ENCODE assay signal across 7 mouse cellular contexts in genomic region chr10:75882433-75883231, GRCm38 (mm10). TPM values are rescaled to one million over a fixed set of nuclear protein-coding genes. Genes with fewer than 3 reads are reported as not detected.
DNase-seq lines count a peak whose midpoint lies in the region; ATAC-seq and TF ChIP-seq lines count a peak whose summit lies in the region.

No protein-coding gene starts in this region.

- no peaks in the 10 kb centered on the region for H3K9me3 ChIP-seq in forebrain, embryonic 14.5 days (replicated peaks; ENCODE audit: control insufficient read depth, low read length)
- no peaks in the 10 kb centered on the region for H3K9me3 ChIP-seq in liver, embryonic 11.5 days (ENCODE audit: control insufficient read depth, low read length)

- peak overlapping the region; percentile 59; the same call in 1 of the 2 replicates for H3K27ac ChIP-seq in forebrain, embryonic 14.5 days (ENCODE audit: low read depth, low read length)
- H3K27ac ChIP-seq in liver, embryonic 11.5 days (ENCODE audit: low read depth, low read length), result peak overlapping the region; percentile 55
- no peak overlapping the region for H3K27ac ChIP-seq in left cerebral cortex, adult 2 months

- intact Hi-C loops in left cerebral cortex, adult 2 months (cut with DNase I), result loop anchor here (1.0 kb wide), 1 partner anchor 69 kb away; no protein-coding TSS in a partner anchor

- 0 out of 2 replicates have a peak overlapping the region, but pooled peaks have one; percentile 21 for H3K9ac ChIP-seq in forebrain, embryonic 14.5 days (ENCODE audit: low read length)
- H3K9ac ChIP-seq in liver, embryonic 11.5 days (ENCODE audit: low read depth, low read length), result no peak overlapping the region

- peak; percentile 70 for DNase-seq in retina, postnatal 1 day
- no peak for DNase-seq in retina, embryonic 14.5 days (ENCODE audit: low spot score)
- DNase-seq in forebrain, embryonic 14.5 days (ENCODE audit: low spot score), result peak; percentile 38
- DNase-seq in liver, embryonic 11.5 days (ENCODE audit: low spot score), result no peak
- no peak for DNase-seq in left cerebral cortex, adult 2 months (ENCODE audit: extremely low spot score in 1 of 2, low spot score in 2 of 2)
- DNase-seq in cerebellum, adult 9-11 months, result no peak
- DNase-seq in lung, postnatal 36 days, result no peak

- H3K27me3 ChIP-seq in forebrain, embryonic 14.5 days (replicated peaks; ENCODE audit: control insufficient read depth, insufficient read depth, low read length), result no peaks in the 10 kb centered on the region
- peaks cover 4% of the 10 kb centered on the region; the same call in 1 of the 2 replicates for H3K27me3 ChIP-seq in liver, embryonic 11.5 days (replicated peaks; ENCODE audit: control insufficient read depth, insufficient read depth, low read length)

- TF ChIP-seq CTCF in left cerebral cortex, adult 2 months (IDR thresholded peaks at IDR 0.05), result no peak

- peak; percentile 54 for ATAC-seq in forebrain, embryonic 14.5 days
- ATAC-seq in liver, embryonic 11.5 days (replicated peaks; ENCODE audit: low FRiP score), result peak; percentile 63; the same call in 1 of the 2 replicates

- H3K4me3 ChIP-seq in forebrain, embryonic 14.5 days (ENCODE audit: low read depth, low read length), result no peak overlapping the region
- H3K4me3 ChIP-seq in liver, embryonic 11.5 days (ENCODE audit: low read depth, low read length), result peak overlapping the region; percentile 17
- H3K4me3 ChIP-seq in left cerebral cortex, adult 2 months, result no peak overlapping the region

- H3K4me1 ChIP-seq in forebrain, embryonic 14.5 days (ENCODE audit: control insufficient read depth, insufficient read depth, low read length), result peaks cover 12% of the 10 kb centered on the region
- no peaks in the 10 kb centered on the region for H3K4me1 ChIP-seq in liver, embryonic 11.5 days (replicated peaks; ENCODE audit: control insufficient read depth, insufficient read depth, low read length)

- H3K4me2 ChIP-seq in forebrain, embryonic 14.5 days (ENCODE audit: low read length), result peak overlapping the region; percentile 21; the same call in 1 of the 2 replicates
- peak overlapping the region; percentile 50 for H3K4me2 ChIP-seq in liver, embryonic 11.5 days

- no peaks in the 10 kb centered on the region for H3K36me3 ChIP-seq in forebrain, embryonic 14.5 days (ENCODE audit: control insufficient read depth, insufficient read depth, low read length)
- H3K36me3 ChIP-seq in liver, embryonic 11.5 days (ENCODE audit: control insufficient read depth, insufficient read depth, low read length), result no peaks in the 10 kb centered on the region

- 4% methylated on average over 15 of the region's 15 CpGs for WGBS in forebrain, embryonic 14.5 days
- 12% methylated on average over 15 of the region's 15 CpGs for WGBS in liver, embryonic 11.5 days

RNA-seq across cellular contexts. Expression of gene Derl3, which starts 10.6 kb away (rescaled TPM):
- polyA plus RNA-seq in forebrain, embryonic 14.5 days (2014; fragmentation: Nextera tagmentation; extraction: Ambion mirVana), result 1.6 and 1.7 TPM in 2 replicates
- polyA plus RNA-seq in liver, embryonic 11.5 days (2014; fragmentation: Nextera tagmentation; extraction: Ambion mirVana), result 4.0 and 5.1 TPM in 2 replicates
- total RNA-seq in left cerebral cortex, adult 2 months (2021), result 1 to 10 TPM; 3.0 to 3.5 TPM

RNA-seq across cellular contexts. Expression of gene Mif, which starts 22.6 kb away (rescaled TPM):
- 1,715 and 2,306 TPM in 2 replicates for polyA plus RNA-seq in forebrain, embryonic 14.5 days (2014; fragmentation: Nextera tagmentation; extraction: Ambion mirVana)
- polyA plus RNA-seq in liver, embryonic 11.5 days (2014; fragmentation: Nextera tagmentation; extraction: Ambion mirVana), result 2,667 and 2,772 TPM in 2 replicates
- 100 to 1,000 TPM; 475 to 526 TPM for total RNA-seq in left cerebral cortex, adult 2 months (2021)

RNA-seq across cellular contexts. Expression of gene Smarcb1, which starts 38.8 kb away (rescaled TPM):
- polyA plus RNA-seq in forebrain, embryonic 14.5 days (2014; fragmentation: Nextera tagmentation; extraction: Ambion mirVana), result 253 and 292 TPM in 2 replicates
- 157 and 162 TPM in 2 replicates for polyA plus RNA-seq in liver, embryonic 11.5 days (2014; fragmentation: Nextera tagmentation; extraction: Ambion mirVana)
- 10 to 100 TPM; 75.8 to 78.2 TPM for total RNA-seq in left cerebral cortex, adult 2 months (2021)

RNA-seq across cellular contexts. Expression of gene Gstt2, which starts 45.4 kb away (rescaled TPM):
- polyA plus RNA-seq in forebrain, embryonic 14.5 days (2014; fragmentation: Nextera tagmentation; extraction: Ambion mirVana), result 4.1 and 6.0 TPM in 2 replicates
- 38.4 and 39.6 TPM in 2 replicates for polyA plus RNA-seq in liver, embryonic 11.5 days (2014; fragmentation: Nextera tagmentation; extraction: Ambion mirVana)
- total RNA-seq in left cerebral cortex, adult 2 months (2021), result 1 to 10 TPM; 4.6 to 4.8 TPM

RNA-seq across cellular contexts. Expression of gene Chchd10, which starts 50.3 kb away (rescaled TPM):
- 32.7 TPM in 2 replicates for polyA plus RNA-seq in forebrain, embryonic 14.5 days (2014; fragmentation: Nextera tagmentation; extraction: Ambion mirVana)
- 103 and 113 TPM in 2 replicates for polyA plus RNA-seq in liver, embryonic 11.5 days (2014; fragmentation: Nextera tagmentation; extraction: Ambion mirVana)
- total RNA-seq in left cerebral cortex, adult 2 months (2021), result 100 to 1,000 TPM; 364 to 413 TPM

Comparison
In these comparisons a context has a peak if more than half of its experiments do, and no peak if none do; other contexts are left out.
1. DNase-seq: peak in retina, postnatal 1 day (single experiment) and forebrain, embryonic 14.5 days (single experiment); none in retina, embryonic 14.5 days (single experiment), liver, embryonic 11.5 days (single experiment), left cerebral cortex, adult 2 months (0 of 2), cerebellum, adult 9-11 months (single experiment) and lung, postnatal 36 days (single experiment).